Mouse (Mus musculus) heart, embryonic 10.5 days (tissue): ENCODE data around the gene Gal3st1. TPM values are rescaled to one million over a fixed set of nuclear protein-coding genes. Genes with fewer than 3 reads are reported as not detected.
A peak's percentile ranks its signal among the peaks of the same experiment; 100 is the strongest.
"Not testable (repeated sequence)": the region's sequence is repeated elsewhere in the genome, so short reads cannot be mapped to it uniquely, and the experiment has no call there.

Experiments used
- DNase-seq: peaks from one replicate; pipeline ENCODE4 v3.0.0-alpha.2; 2017; ENCODE audit warnings: low spot score
- H3K27ac ChIP-seq: fragments of 300-500 bp; sonication (generic); 2 replicates; pipeline ENCODE4 v1.5.1; 2016; ENCODE audit warnings: mild to moderate bottlenecking
- H3K27me3 ChIP-seq: fragments of 300-500 bp; sonication (generic); 2 replicates; pipeline ENCODE4 v1.6.1; 2016; ENCODE audit warnings: mild to moderate bottlenecking; ENCODE audit not compliant: poor library complexity, insufficient read depth, severe bottlenecking
- H3K36me3 ChIP-seq: fragments of 300-500 bp; sonication (generic); 2 replicates; pipeline ENCODE4 v1.6.1; 2016; ENCODE audit warnings: mild to moderate bottlenecking, moderate library complexity
- H3K4me1 ChIP-seq: fragments of 300-500 bp; sonication (generic); 2 replicates; pipeline ENCODE4 v1.6.1; 2016; ENCODE audit warnings: mild to moderate bottlenecking
- H3K4me3 ChIP-seq: fragments of 300-500 bp; sonication (generic); 2 replicates; pipeline ENCODE4 v1.5.1; 2016; ENCODE audit warnings: mild to moderate bottlenecking, moderate library complexity
- H3K9me3 ChIP-seq: fragments of 300-500 bp; sonication (generic); 2 replicates; pipeline ENCODE4 v1.6.1; 2016; ENCODE audit warnings: mild to moderate bottlenecking, moderate library complexity
- WGBS: fragments of 180-500 bp; shearing (Covaris S2); methylation state at CpG from one replicate; pipeline ENCODE4 v1.1.7; 2016; 5-methylcytosine and 5-hydroxymethylcytosine counted together
- polyA plus RNA-seq: library from polyadenylated mRNA; unstranded; fragments of >200 nt; fragmentation: Nextera tagmentation; extraction: Ambion mirVana; gene quantifications from 2 replicates; pipeline ENCODE4 v1.2.1, GENCODE M21; 2016

Gene Gal3st1
- polyA plus RNA-seq, result 0.32 and 0.73 TPM in 2 replicates

DNA sequence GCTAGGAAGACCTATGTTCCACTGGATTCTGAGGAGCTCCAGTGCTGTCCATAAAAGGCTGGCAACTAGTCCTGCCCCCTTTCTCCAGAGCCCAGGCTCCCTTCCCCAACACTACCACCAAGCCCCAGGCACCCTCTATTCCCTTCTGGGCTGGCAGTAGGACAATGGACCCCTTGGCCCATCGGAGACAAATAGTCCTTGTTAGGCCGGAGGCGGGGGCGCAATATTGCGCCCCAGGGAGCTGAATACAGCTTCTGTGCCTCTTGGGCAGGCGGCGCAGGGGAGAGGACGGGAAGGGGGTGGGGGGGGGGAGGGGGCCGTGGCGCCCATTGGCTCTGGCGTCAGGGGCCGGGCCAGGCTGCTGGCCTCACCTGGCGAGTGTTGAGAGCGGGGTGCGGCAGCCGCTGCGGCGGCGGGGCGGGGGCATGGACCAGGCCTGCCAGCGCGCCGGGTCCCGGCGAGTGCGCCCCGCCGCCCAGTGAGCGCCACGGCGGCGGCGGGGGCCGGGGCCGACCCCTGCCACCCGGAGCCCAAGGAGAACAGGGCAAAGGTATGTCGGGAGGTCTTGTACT is at the start of gene Gal3st1:
Gene Gal3st1, plus strand, starts transcription at position 346 of the 572 bp plus-strand sequence.
- Histone ChIP-seq H3K36me3 (peaks cover 29% of the 10 kb centered on the region), H3K27me3 (peaks cover 19% of the 10 kb centered on the region), H3K4me1 (peaks cover 27% of the 10 kb centered on the region), H3K27ac (peak within 1 kb of the TSS; percentile 62), H3K9me3 (no peaks in the 10 kb centered on the region), H3K4me3 (peak within 1 kb of the TSS; percentile 63)
- no peak for DNase-seq
- WGBS, result under 1% methylated on average over 37 of the region's 37 CpGs

GRCm38 (mm10) chr11:3933756-3934285 is 49.6 kb upstream of the Gal3st1 start:
- DNase-seq, result peak; percentile 52
- peaks cover 16% of the 10 kb centered on the region for H3K4me1 ChIP-seq
- WGBS, result 90% methylated on average over 9 of the region's 9 CpGs
- no peak overlapping the region for H3K4me3 ChIP-seq
- no peaks in the 10 kb centered on the region for H3K36me3 ChIP-seq
- H3K27me3 ChIP-seq, result 0 out of 2 replicates have a peak, but pooled peaks cover 4% of the 10 kb centered on the region
- H3K27ac ChIP-seq, result no peak overlapping the region
- no peaks in the 10 kb centered on the region for H3K9me3 ChIP-seq

GRCm38 (mm10) chr11:3935135-3935534 is 48.3 kb upstream of the Gal3st1 start:
- DNase-seq, result no peak
- no peak overlapping the region for H3K27ac ChIP-seq
- H3K9me3 ChIP-seq, result no peaks in the 10 kb centered on the region
- H3K4me1 ChIP-seq, result peaks cover 16% of the 10 kb centered on the region
- 0 out of 2 replicates have a peak, but pooled peaks cover 4% of the 10 kb centered on the region for H3K27me3 ChIP-seq
- H3K36me3 ChIP-seq, result no peaks in the 10 kb centered on the region
- 72% methylated on average over 4 of the region's 4 CpGs for WGBS
- H3K4me3 ChIP-seq, result no peak overlapping the region

GRCm38 (mm10) chr11:3936318-3936717 is 47.1 kb upstream of the Gal3st1 start:
- H3K27ac ChIP-seq, result no peak overlapping the region
- 0 out of 2 replicates have a peak, but pooled peaks cover 4% of the 10 kb centered on the region for H3K27me3 ChIP-seq
- H3K4me3 ChIP-seq, result no peak overlapping the region
- H3K36me3 ChIP-seq, result no peaks in the 10 kb centered on the region
- H3K9me3 ChIP-seq, result no peaks in the 10 kb centered on the region
- 81% methylated on average over 3 of the region's 3 CpGs for WGBS
- no peak for DNase-seq
- H3K4me1 ChIP-seq, result peaks cover 9% of the 10 kb centered on the region

- 66% methylated on average over 13 of the region's 13 CpGs for WGBS
- Histone ChIP-seq H3K4me3 (no peak overlapping the region), H3K9me3 (no peaks in the 10 kb centered on the region), H3K27ac (no peak overlapping the region), H3K27me3 (0 out of 2 replicates have a peak, but pooled peaks cover 4% of the 10 kb centered on the region), H3K36me3 (no peaks in the 10 kb centered on the region), H3K4me1 (peaks cover 3% of the 10 kb centered on the region; the same call in 1 of the 2 replicates)
- no peak for DNase-seq
Measured at GRCm38 (mm10) chr11:3937321-3937874, 46.0 kb upstream of the Gal3st1 start.

GRCm38 (mm10) chr11:3941371-3941770 is 42.1 kb upstream of the Gal3st1 start:
- no peak overlapping the region for H3K27ac ChIP-seq
- 82% methylated on average over 7 of the region's 7 CpGs for WGBS
- no peak overlapping the region for H3K4me3 ChIP-seq
- H3K4me1 ChIP-seq, result no peaks in the 10 kb centered on the region
- 0 out of 2 replicates have a peak, but pooled peaks cover 4% of the 10 kb centered on the region for H3K27me3 ChIP-seq
- DNase-seq, result no peak
- no peaks in the 10 kb centered on the region for H3K36me3 ChIP-seq
- no peaks in the 10 kb centered on the region for H3K9me3 ChIP-seq

DNA sequence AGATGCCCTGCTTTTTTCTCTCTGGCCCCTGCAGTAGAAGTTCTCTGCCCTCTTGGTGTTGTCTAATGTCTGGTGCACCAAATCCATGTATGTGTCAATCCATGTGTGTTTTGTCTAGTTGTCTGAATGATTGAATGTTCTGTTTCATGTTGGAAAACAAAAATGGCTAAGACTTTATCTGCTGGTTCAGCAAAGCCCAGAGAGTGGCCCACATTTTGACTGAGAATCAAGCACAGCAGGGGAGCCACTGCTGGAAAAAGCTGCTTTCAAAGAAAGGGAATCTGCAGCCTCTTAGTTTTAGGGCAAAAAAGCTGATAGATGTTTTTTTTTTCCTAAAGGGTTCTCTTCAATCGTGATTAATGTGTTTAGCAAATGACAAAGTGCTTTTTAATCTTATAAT is 37.0 kb upstream of the Gal3st1 start:
- no peaks in the 10 kb centered on the region for H3K27me3 ChIP-seq
- WGBS, result 17% methylated on average over 1 of the region's 1 CpGs
- no peak overlapping the region for H3K4me3 ChIP-seq
- H3K27ac ChIP-seq, result no peak overlapping the region
- H3K9me3 ChIP-seq, result no peaks in the 10 kb centered on the region
- DNase-seq, result no peak
- no peaks in the 10 kb centered on the region for H3K4me1 ChIP-seq
- H3K36me3 ChIP-seq, result no peaks in the 10 kb centered on the region

DNA sequence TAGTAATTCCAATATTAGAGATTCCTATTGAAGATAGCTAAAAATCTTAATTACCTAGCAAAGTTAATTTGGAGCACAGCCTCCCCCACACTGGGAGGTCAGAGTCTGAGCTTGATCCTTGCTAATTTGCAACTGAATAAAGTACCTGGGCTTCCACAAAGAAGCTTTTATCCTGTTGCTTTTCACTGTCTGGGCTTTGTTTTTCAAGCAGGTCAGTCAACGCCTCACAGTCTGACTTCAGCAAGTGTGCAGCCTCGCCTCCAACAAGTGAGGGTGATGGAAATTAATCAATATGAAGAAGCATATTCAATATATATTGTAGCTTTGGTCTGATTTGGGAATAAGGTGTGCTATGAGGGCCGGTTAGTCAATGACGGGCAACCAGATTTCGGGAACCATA is 28.6 kb upstream of the Gal3st1 start:
- H3K4me3 ChIP-seq, H3K27me3 ChIP-seq, H3K4me1 ChIP-seq, H3K9me3 ChIP-seq, DNase-seq, H3K36me3 ChIP-seq, H3K27ac ChIP-seq: not testable (repeated sequence)
- WGBS, result 81% methylated on average over 5 of the region's 5 CpGs

GRCm38 (mm10) chr11:3955371-3955770 is 28.1 kb upstream of the Gal3st1 start:
- H3K27ac ChIP-seq, DNase-seq: not testable (repeated sequence)
- WGBS, result 67% methylated on average over 4 of the region's 4 CpGs

GRCm38 (mm10) chr11:3960901-3961300 is 22.5 kb upstream of the Gal3st1 start:
- H3K27ac ChIP-seq, result no peak overlapping the region
- no peaks in the 10 kb centered on the region for H3K27me3 ChIP-seq
- no peak overlapping the region for H3K4me3 ChIP-seq
- H3K36me3 ChIP-seq, result no peaks in the 10 kb centered on the region
- 32% methylated on average over 2 of the region's 2 CpGs for WGBS
- H3K4me1 ChIP-seq, result peaks cover 13% of the 10 kb centered on the region; the same call in 1 of the 2 replicates
- DNase-seq, result peak; percentile 65
- no peaks in the 10 kb centered on the region for H3K9me3 ChIP-seq

More at GRCm38 (mm10) chr11:3955371-3955770, 28.1 kb upstream of the Gal3st1 start:
- H3K27me3 ChIP-seq, H3K4me1 ChIP-seq, H3K9me3 ChIP-seq, H3K36me3 ChIP-seq, H3K4me3 ChIP-seq: not testable (repeated sequence)

DNA sequence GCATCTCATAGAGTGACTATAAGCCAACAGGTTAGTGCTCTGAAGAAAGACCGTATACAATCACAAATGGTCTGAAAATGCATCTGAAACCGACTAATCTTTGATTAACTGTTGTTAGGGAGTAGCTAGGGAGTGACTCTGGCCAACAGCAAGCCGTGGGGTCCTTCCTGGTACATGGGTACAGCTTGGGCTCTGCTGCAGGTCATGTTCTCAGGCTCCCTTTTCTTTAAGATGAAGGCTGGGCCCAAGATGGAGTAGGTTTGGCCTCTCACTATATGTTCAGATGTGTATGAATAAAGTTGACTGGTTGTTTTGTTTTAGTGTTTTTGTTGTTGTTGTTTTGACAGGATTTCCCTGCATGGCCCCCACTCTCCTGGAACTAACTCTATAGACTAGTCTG is 21.7 kb upstream of the Gal3st1 start:
- 62% methylated on average over 3 of the region's 3 CpGs for WGBS
- Histone ChIP-seq H3K4me3 (no peak overlapping the region), H3K27ac (no peak overlapping the region), H3K4me1 (peaks cover 13% of the 10 kb centered on the region; the same call in 1 of the 2 replicates), H3K27me3 (no peaks in the 10 kb centered on the region), H3K36me3 (peaks cover 3% of the 10 kb centered on the region; the same call in 1 of the 2 replicates), H3K9me3 (no peaks in the 10 kb centered on the region)
- peak; percentile 59 for DNase-seq

- Histone ChIP-seq H3K27me3 (no peaks in the 10 kb centered on the region), H3K36me3 (peaks cover 9% of the 10 kb centered on the region), H3K27ac (peak overlapping the region; percentile 91), H3K4me3 (peak overlapping the region; percentile 91), H3K4me1 (peaks cover 13% of the 10 kb centered on the region; the same call in 1 of the 2 replicates), H3K9me3 (no peaks in the 10 kb centered on the region)
- WGBS, result 82% methylated on average over 10 of the region's 10 CpGs
- DNase-seq, result no peak
Measured at GRCm38 (mm10) chr11:3963155-3963554, 20.3 kb upstream of the Gal3st1 start.
